Mouse (Mus musculus) intestine, postnatal 0 days (tissue): ENCODE measurements at regions not wholly inside any gene's neighbourhood (a gene's known extent, or its start where the extent isn't known, plus 50 kb on each side); places are given as distances from the start of the nearest gene placed in this dataset.

Experiments used
- ATAC-seq: fragments of 200-750 bp; cut with Nextera tagmentation; 2 replicates; pipeline ENCODE4 v1.8.0; 2017; ENCODE audit warnings: mild to moderate bottlenecking, moderate TSS enrichment, moderate library complexity
- H3K27ac ChIP-seq: fragments of 300-500 bp; sonication (generic); 2 replicates; pipeline ENCODE4 v1.5.1; 2014; ENCODE audit warnings: mild to moderate bottlenecking, low read depth, low read length, moderate library complexity
- H3K27me3 ChIP-seq: fragments of 300-500 bp; sonication (generic); replicated peaks from 2 replicates; pipeline ENCODE4 v1.6.1; 2014; ENCODE audit warnings: low read length, mixed read lengths; ENCODE audit not compliant: control insufficient read depth, insufficient read depth
- H3K36me3 ChIP-seq: fragments of 300-500 bp; sonication (generic); 2 replicates; pipeline ENCODE4 v1.6.1; 2014; ENCODE audit warnings: mild to moderate bottlenecking, moderate library complexity; ENCODE audit not compliant: control insufficient read depth, insufficient read depth
- H3K4me1 ChIP-seq: fragments of 300-500 bp; sonication (generic); replicated peaks from 2 replicates; pipeline ENCODE4 v1.6.1; 2014; ENCODE audit warnings: antibody characterized with exemption, low read length, mixed read lengths; ENCODE audit not compliant: control insufficient read depth, insufficient read depth
- H3K4me2 ChIP-seq: fragments of 300-500 bp; sonication (generic); replicated peaks from 2 replicates; pipeline ENCODE4 v1.6.1; 2014; ENCODE audit warnings: low read depth, mild to moderate bottlenecking, moderate library complexity
- H3K4me3 ChIP-seq: fragments of 300-500 bp; sonication (generic); 2 replicates; pipeline ENCODE4 v1.5.1; 2014; ENCODE audit warnings: low read depth, low read length
- H3K9ac ChIP-seq: fragments of 300-500 bp; sonication (generic); 2 replicates; pipeline ENCODE4 v1.6.1; 2014; ENCODE audit warnings: mild to moderate bottlenecking, low read depth, low read length
- H3K9me3 ChIP-seq: fragments of 300-500 bp; sonication (generic); 2 replicates; pipeline ENCODE4 v1.6.1; 2016; ENCODE audit warnings: mixed run types; ENCODE audit not compliant: control insufficient read depth
- CTCF ChIP-seq: sonication (generic); IDR thresholded peaks from 2 replicates; pipeline ENCODE4 v1.5.1; 2016; ENCODE audit warnings: low read depth, mild to moderate bottlenecking, control low read depth, antibody characterized with exemption, moderate library complexity
- WGBS: fragments of 180-500 bp; shearing (Covaris S2); extraction: QIAGEN DNeasy Blood & Tissue Kit; methylation state at CpG from one replicate; pipeline ENCODE4 v1.1.7; 2014; 5-methylcytosine and 5-hydroxymethylcytosine counted together

DNA sequence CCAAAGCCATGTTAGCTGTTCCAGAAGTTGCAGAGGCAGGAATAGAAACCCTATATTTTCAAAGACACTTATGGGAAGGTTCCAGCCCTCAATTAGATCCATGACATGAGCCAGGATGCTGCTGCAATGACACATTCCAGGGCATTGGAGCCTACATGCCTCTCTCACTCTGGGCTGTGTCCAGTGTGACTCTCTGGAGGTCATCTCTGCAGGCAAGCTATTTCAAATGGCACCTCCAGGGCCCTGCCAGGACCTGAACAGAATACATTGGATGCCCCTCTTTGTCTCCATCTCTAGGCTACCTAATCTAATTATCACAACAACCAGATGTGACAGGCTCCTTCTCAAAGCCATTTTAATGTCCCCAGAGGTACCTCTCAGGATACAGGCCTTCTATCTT, 1478.7 kb upstream of the Gm6569 start:
- Histone ChIP-seq H3K27ac (no peak overlapping the region), H3K27me3 (no peaks in the 10 kb centered on the region)
- TF ChIP-seq CTCF = no peak

DNA sequence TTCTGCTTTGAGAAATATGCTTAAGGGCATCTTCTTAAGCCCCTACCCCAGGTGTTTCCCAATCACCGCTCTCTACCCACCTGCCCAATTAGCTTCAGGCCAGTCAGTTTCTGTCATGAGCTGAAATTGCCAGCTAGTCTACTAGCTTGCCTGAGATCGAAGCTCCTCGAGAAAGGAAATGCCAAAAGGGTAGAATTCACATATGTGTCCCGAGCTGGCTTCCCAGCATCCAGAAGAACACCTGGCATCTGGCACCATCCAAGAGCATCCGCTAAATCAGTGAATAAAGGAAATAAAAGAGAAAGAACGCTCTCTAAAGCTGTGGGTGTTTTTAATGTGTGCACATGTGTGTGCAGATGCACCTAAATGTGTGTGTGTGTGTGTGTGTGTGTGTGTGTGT, 1474.7 kb upstream of the Gm6569 start:
- ATAC-seq = no peak

More for the DNA sequence above, 1478.7 kb upstream of the Gm6569 start:
- H3K36me3 ChIP-seq = no peaks in the 10 kb centered on the region
- H3K4me3 ChIP-seq = no peak overlapping the region
- H3K9ac ChIP-seq = no peak overlapping the region
- ATAC-seq = no peak
- H3K4me1 ChIP-seq = no peaks in the 10 kb centered on the region
- no peak overlapping the region for H3K4me2 ChIP-seq
- no peaks in the 10 kb centered on the region for H3K9me3 ChIP-seq

GRCm38 (mm10) chr15:72360049-72360448, 1474.3 kb upstream of the Gm6569 start:
- no peak overlapping the region for H3K27ac ChIP-seq
- no peak overlapping the region for H3K4me3 ChIP-seq
- H3K4me1 ChIP-seq = no peaks in the 10 kb centered on the region
- H3K9me3 ChIP-seq = no peaks in the 10 kb centered on the region
- no peak for ATAC-seq
- TF ChIP-seq CTCF = no peak
- no peak overlapping the region for H3K4me2 ChIP-seq
- no peaks in the 10 kb centered on the region for H3K36me3 ChIP-seq
- no peak overlapping the region for H3K9ac ChIP-seq
- no peaks in the 10 kb centered on the region for H3K27me3 ChIP-seq
- WGBS = 94% methylated on average over 3 of the region's 3 CpGs

More for the DNA sequence above, 1474.7 kb upstream of the Gm6569 start:
- no peak overlapping the region for H3K4me2 ChIP-seq
- WGBS = 79% methylated on average over 6 of the region's 6 CpGs
- no peaks in the 10 kb centered on the region for H3K27me3 ChIP-seq
- H3K36me3 ChIP-seq = no peaks in the 10 kb centered on the region
- no peak overlapping the region for H3K4me3 ChIP-seq
- no peak overlapping the region for H3K27ac ChIP-seq
- no peaks in the 10 kb centered on the region for H3K4me1 ChIP-seq
- no peaks in the 10 kb centered on the region for H3K9me3 ChIP-seq
- H3K9ac ChIP-seq = no peak overlapping the region
- TF ChIP-seq CTCF = no peak

- no peak for TF ChIP-seq CTCF
- Histone ChIP-seq H3K27ac (no peak overlapping the region), H3K27me3 (no peaks in the 10 kb centered on the region), H3K4me3 (no peak overlapping the region), H3K4me2 (no peak overlapping the region), H3K36me3 (no peaks in the 10 kb centered on the region), H3K9ac (no peak overlapping the region), H3K9me3 (no peaks in the 10 kb centered on the region), H3K4me1 (no peaks in the 10 kb centered on the region)
- 83% methylated on average over 4 of the region's 4 CpGs for WGBS
- no peak for ATAC-seq
These were observed 1473.8 kb upstream of the Gm6569 start for GRCm38 (mm10) chr15:72360463-72361030.

GRCm38 (mm10) chr15:72373041-72373440, 1461.3 kb upstream of the Gm6569 start:
- Histone ChIP-seq H3K27ac (no peak overlapping the region), H3K9me3 (no peaks in the 10 kb centered on the region), H3K27me3 (no peaks in the 10 kb centered on the region), H3K4me1 (no peaks in the 10 kb centered on the region), H3K9ac (no peak overlapping the region), H3K4me3 (no peak overlapping the region), H3K36me3 (no peaks in the 10 kb centered on the region), H3K4me2 (no peak overlapping the region)
- ATAC-seq = no peak
- no peak for TF ChIP-seq CTCF
- 84% methylated on average over 4 of the region's 4 CpGs for WGBS

DNA sequence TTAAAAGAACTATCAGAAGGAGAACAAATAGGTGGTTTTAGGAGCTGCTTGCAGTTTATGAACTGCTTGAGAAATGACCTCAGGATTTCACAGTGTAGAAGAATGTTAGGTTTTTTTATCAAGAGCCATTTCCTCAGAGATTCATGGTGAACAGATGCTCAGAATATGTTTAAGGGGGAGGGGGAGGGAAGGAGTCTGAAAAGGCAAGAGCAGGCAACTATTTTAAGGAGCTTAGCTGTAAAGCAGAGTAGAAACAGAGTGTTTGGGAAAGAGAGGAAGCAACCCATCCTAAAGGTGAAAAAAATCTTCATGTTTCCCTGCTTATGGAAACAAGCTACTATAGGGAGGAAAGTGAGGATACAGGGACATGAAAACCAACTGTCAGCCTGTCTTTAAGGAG, 1457.2 kb upstream of the Gm6569 start:
- TF ChIP-seq CTCF = no peak
- Histone ChIP-seq H3K4me1 (no peaks in the 10 kb centered on the region), H3K9ac (no peak overlapping the region), H3K9me3 (no peaks in the 10 kb centered on the region), H3K4me2 (no peak overlapping the region), H3K4me3 (no peak overlapping the region), H3K27ac (no peak overlapping the region), H3K27me3 (no peaks in the 10 kb centered on the region), H3K36me3 (no peaks in the 10 kb centered on the region)
- ATAC-seq = no peak

DNA sequence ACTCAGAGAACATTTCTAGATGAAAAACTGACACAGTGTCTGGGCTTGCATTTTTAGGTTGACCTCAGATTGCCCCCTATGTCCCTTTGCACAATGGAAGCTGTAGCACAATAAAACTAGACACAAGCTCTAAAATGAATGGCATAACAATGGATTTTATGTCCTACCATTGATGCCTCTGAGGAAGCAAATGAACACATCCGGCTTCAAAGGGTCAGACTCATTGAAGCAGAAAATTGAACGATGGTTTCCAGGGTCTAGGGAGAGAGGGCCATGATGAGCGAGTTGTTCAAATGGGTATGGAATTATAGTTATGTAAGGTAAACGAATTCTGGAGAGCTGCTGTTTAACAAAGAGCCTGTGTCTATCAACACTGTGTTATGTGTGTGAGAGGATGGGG, 1455.1 kb upstream of the Gm6569 start:
- TF ChIP-seq CTCF = no peak
- no peak overlapping the region for H3K4me3 ChIP-seq
- 71% methylated on average over 4 of the region's 4 CpGs for WGBS

More for the DNA sequence above, 1455.1 kb upstream of the Gm6569 start:
- Histone ChIP-seq H3K9me3 (no peaks in the 10 kb centered on the region), H3K4me1 (no peaks in the 10 kb centered on the region), H3K9ac (no peak overlapping the region), H3K4me2 (no peak overlapping the region), H3K27ac (no peak overlapping the region), H3K36me3 (no peaks in the 10 kb centered on the region), H3K27me3 (no peaks in the 10 kb centered on the region)
- no peak for ATAC-seq
